Mouse (Mus musculus) limb, embryonic 13.5 days (tissue): ENCODE results near the gene Nvl. TPM values are rescaled to one million over a fixed set of nuclear protein-coding genes. Genes with fewer than 3 reads are reported as not detected.

Experiments
- ATAC-seq: fragments of 200-750 bp; cut with Nextera tagmentation; 2 replicates; pipeline ENCODE4 v1.8.0; 2017; ENCODE audit warnings: low read depth, moderate number of reproducible peaks, moderate TSS enrichment; ENCODE audit not compliant: low FRiP score
- H3K27ac ChIP-seq: fragments of 300-500 bp; sonication (generic); 2 replicates; pipeline ENCODE4 v1.5.1; 2015; ENCODE audit warnings: inconsistent platforms, mild to moderate bottlenecking, moderate library complexity
- H3K27me3 ChIP-seq: fragments of 300-500 bp; sonication (generic); 2 replicates; pipeline ENCODE4 v1.6.1; 2015; ENCODE audit warnings: mild to moderate bottlenecking, inconsistent platforms
- H3K36me3 ChIP-seq: fragments of 300-500 bp; sonication (generic); 2 replicates; pipeline ENCODE4 v1.6.1; 2015; ENCODE audit warnings: inconsistent platforms, mild to moderate bottlenecking, moderate library complexity
- H3K4me1 ChIP-seq: fragments of 300-500 bp; sonication (generic); 2 replicates; pipeline ENCODE4 v1.6.1; 2015; ENCODE audit warnings: inconsistent platforms
- H3K4me2 ChIP-seq: fragments of 300-500 bp; sonication (generic); replicated peaks from 2 replicates; pipeline ENCODE4 v1.6.1; 2015; ENCODE audit warnings: inconsistent platforms, mild to moderate bottlenecking, moderate library complexity
- H3K4me3 ChIP-seq: fragments of 300-500 bp; sonication (generic); 2 replicates; pipeline ENCODE4 v1.5.1; 2015; ENCODE audit warnings: moderate library complexity, mild to moderate bottlenecking, inconsistent platforms
- H3K9ac ChIP-seq: fragments of 300-500 bp; sonication (generic); 2 replicates; pipeline ENCODE4 v1.6.1; 2015; ENCODE audit warnings: mild to moderate bottlenecking, inconsistent platforms
- H3K9me3 ChIP-seq: fragments of 300-500 bp; sonication (generic); 2 replicates; pipeline ENCODE4 v1.6.1; 2016; ENCODE audit warnings: inconsistent platforms
- WGBS: fragments of 180-500 bp; shearing (Covaris S2); methylation state at CpG from one replicate; pipeline ENCODE4 v1.1.7; 2015; 5-methylcytosine and 5-hydroxymethylcytosine counted together
- polyA plus RNA-seq: library from polyadenylated mRNA; unstranded; fragments of >200 nt; fragmentation: Nextera tagmentation; extraction: Ambion mirVana; gene quantifications from 2 replicates; pipeline ENCODE4 v1.2.1, GENCODE M21; 2015

Gene Nvl
- polyA plus RNA-seq, 1 experiment from 2014 or later = 52.5 TPM

DNA sequence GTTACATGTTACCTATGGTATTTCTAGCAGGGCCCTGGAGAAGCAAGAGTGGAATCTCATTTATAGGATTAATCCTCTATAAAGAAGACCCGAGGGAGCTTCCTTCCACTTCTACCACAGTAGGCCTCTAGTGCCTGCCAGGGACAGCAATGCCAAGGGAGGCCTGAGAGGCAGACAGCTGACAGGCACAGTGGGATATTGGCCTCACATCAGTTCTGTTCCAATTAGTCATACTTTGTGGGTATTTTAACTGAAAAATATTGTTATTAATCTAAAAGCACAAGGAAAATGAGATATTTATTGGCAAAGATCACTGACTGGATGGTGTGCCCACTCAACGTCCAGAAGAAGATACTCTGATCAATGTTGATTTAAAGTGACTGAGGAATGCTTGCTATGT, 80.0 kb downstream of the Nvl start:
- no peak overlapping the region for H3K9ac ChIP-seq
- WGBS = 68% methylated on average over 2 of the region's 2 CpGs
- no peak for ATAC-seq
- H3K4me2 ChIP-seq = no peak overlapping the region
- no peak overlapping the region for H3K27ac ChIP-seq
- no peaks in the 10 kb centered on the region for H3K9me3 ChIP-seq
- H3K27me3 ChIP-seq = no peaks in the 10 kb centered on the region
- H3K4me1 ChIP-seq = no peaks in the 10 kb centered on the region
- H3K4me3 ChIP-seq = no peak overlapping the region
- no peaks in the 10 kb centered on the region for H3K36me3 ChIP-seq

DNA sequence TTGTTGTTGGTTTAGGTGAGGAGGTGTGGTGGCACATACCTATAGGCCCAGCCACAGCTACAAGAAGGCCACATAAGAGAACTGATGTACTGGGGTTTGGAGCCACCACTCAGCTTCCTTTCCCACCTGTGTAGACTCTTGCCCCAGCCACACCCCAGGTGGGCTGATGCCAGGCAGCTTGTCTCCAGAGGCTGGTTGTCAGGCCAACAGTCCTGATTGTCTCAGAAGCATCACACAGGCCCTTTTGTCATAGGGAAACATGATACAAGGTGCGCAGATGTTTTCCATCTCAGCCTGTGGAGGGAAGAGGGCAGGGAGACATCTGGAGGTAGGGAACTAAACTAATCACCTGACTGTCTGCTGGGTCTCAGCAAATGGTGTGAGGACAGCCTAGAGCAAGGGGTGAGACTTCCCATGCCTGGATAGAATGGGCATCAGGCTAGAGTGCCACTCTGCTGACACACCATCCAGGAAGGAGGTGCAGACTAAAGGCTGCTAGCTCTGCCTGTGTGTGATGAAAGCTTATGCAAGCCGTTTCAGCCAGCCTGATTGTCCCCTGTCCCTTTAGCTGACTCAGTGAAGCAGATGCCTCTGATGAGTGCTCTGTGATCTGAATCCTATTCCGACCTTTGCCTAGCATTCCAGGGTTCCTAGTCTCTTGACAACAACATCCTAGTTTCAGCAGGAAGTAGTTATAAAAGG, 82.1 kb downstream of the Nvl start:
- no peaks in the 10 kb centered on the region for H3K27me3 ChIP-seq

DNA sequence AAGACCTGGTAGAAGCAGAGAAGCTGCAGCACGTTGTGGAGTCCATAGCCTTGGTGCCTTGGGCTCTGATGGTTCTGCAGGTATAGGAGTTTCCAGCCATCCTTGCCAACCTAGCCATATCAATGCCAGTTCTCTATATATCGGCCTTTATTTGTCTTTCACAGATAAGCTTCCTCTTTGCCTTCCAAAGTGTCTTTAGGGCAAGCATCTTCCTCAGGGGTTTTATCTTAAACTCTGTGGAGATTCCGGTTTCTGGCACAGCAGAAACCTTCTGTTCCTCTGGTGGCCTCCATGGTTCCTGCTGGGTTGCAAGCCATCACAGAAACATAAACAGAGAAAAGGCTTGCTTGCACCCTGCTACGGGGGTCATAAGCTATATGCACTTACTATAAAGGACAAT, 91.1 kb downstream of the Nvl start:
- Histone ChIP-seq H3K4me3 (no peak overlapping the region), H3K27me3 (no peaks in the 10 kb centered on the region), H3K4me1 (no peaks in the 10 kb centered on the region), H3K27ac (no peak overlapping the region), H3K9me3 (no peaks in the 10 kb centered on the region), H3K9ac (no peak overlapping the region), H3K36me3 (no peaks in the 10 kb centered on the region), H3K4me2 (no peak overlapping the region)
- WGBS = 85% methylated on average over 4 of the region's 4 CpGs
- no peak for ATAC-seq

More for the DNA sequence above, 82.1 kb downstream of the Nvl start:
- Histone ChIP-seq H3K4me3 (no peak overlapping the region), H3K9me3 (no peaks in the 10 kb centered on the region), H3K27ac (no peak overlapping the region), H3K36me3 (no peaks in the 10 kb centered on the region), H3K9ac (no peak overlapping the region), H3K4me1 (no peaks in the 10 kb centered on the region), H3K4me2 (no peak overlapping the region)
- no peak for ATAC-seq
- WGBS = 60% methylated on average over 3 of the region's 3 CpGs

DNA sequence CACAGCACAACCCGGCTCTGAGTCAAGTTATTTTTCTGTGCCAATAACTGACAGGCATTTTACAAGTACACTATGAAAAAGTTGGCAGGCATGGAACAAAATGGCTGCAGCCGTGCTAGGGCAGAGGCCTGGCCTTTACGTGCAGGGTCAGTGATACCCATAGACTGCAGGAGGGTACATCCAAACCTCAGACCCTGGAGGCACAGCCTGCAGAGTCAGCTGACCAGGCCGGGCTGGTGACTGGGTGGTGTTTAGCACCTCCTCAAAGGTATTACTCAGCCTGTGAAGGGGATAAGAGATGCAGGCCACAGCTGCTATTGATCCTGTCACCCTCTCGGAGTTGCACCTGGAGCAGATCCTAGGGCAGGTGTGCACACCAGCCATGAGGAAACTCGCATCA, 93.1 kb downstream of the Nvl start, which contains the start of gene 9130409I23Rik:
TSS of gene 9130409I23Rik (plus strand) at position 301 of the 400 bp plus-strand sequence.
- no peak within 1 kb of the TSS for H3K27ac ChIP-seq
- H3K4me1 ChIP-seq = no peaks in the 10 kb centered on the region
- H3K4me2 ChIP-seq = no peak within 1 kb of the TSS
- no peaks in the 10 kb centered on the region for H3K27me3 ChIP-seq
- no peak for ATAC-seq
- H3K9ac ChIP-seq = no peak within 1 kb of the TSS
- 75% methylated on average over 6 of the region's 6 CpGs for WGBS
- no peak within 1 kb of the TSS for H3K4me3 ChIP-seq
- H3K36me3 ChIP-seq = no peaks in the 10 kb centered on the region
- H3K9me3 ChIP-seq = no peaks in the 10 kb centered on the region

DNA sequence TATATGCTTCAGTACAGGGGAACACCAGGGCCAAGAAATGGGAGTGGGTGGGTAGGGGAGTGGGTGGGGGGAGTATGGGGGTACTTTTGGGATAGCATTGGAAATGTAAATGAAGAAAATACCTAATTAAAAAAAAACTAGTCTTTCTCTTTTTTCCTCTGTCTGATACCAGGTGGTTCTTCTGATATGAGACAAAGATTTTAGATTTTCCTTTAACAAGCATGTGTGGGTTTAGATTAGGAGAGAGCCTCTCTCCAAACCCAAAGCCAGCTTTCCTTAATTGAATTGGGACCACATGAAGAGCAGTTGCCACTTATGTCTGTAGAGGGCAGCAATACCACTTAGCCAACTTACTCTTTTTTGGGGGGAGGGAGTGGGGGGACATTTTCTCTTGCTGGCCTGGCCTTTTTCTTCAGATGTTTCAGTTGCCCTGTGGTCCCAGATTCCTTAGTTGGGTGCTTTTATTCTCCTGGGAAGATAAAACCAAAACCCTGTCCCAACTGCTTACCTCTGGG, 94.6 kb downstream of the Nvl start:
- H3K4me2 ChIP-seq = no peak overlapping the region
- no peak overlapping the region for H3K4me3 ChIP-seq
- H3K4me1 ChIP-seq = no peaks in the 10 kb centered on the region
- no peak overlapping the region for H3K9ac ChIP-seq
- no peak for ATAC-seq
- no peaks in the 10 kb centered on the region for H3K9me3 ChIP-seq
- no peak overlapping the region for H3K27ac ChIP-seq
- no peaks in the 10 kb centered on the region for H3K36me3 ChIP-seq
- H3K27me3 ChIP-seq = no peaks in the 10 kb centered on the region

DNA sequence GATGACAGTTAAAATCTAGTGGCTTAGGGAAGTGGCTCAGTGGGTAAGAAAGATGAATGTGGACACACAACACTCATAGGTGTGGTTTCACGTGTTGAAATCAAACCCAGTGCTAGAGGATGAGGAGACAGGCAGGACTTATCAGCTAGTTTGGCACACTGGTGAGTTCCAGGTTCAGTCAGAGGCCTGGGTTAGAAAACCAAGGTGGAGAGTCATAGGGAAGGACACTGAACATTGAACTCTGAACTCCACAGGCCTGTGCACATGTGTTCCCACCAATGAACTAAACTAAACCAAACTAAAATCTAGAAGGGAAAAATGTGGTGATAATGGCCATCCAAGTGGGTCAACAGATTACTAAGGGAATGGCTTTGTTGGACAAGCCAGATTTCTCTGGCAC, 96.5 kb downstream of the Nvl start:
- ATAC-seq = no peak
- no peak overlapping the region for H3K27ac ChIP-seq
- 56% methylated on average over 1 of the region's 1 CpGs for WGBS

DNA sequence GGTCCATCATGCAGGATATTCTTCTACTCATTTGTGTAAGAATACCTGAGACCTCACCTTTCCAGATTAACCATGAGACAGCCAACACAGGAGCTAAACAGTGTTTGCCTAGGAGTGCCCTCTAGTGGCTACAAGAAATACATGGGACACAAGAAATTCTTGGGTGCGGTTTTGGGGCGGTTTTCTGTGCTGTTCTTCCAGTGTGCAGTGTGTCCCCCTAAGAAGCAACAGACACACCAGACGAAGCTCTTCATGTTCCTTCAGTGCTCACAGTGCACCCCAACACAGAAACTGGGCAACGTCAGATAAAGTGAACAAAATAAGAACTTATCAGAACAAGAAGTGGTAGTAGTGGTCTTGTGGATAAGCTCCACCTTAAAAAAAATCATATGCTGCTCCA, 104.4 kb downstream of the Nvl start:
- ATAC-seq = no peak
- Histone ChIP-seq H3K36me3 (no peaks in the 10 kb centered on the region), H3K27me3 (peaks cover 7% of the 10 kb centered on the region; the same call in 1 of the 2 replicates), H3K27ac (no peak overlapping the region), H3K9ac (no peak overlapping the region), H3K9me3 (no peaks in the 10 kb centered on the region), H3K4me1 (no peaks in the 10 kb centered on the region), H3K4me3 (no peak overlapping the region), H3K4me2 (peak overlapping the region; percentile 42)
- WGBS = 13% methylated on average over 4 of the region's 4 CpGs

More for the DNA sequence above, 96.5 kb downstream of the Nvl start:
- no peaks in the 10 kb centered on the region for H3K4me1 ChIP-seq
- H3K27me3 ChIP-seq = no peaks in the 10 kb centered on the region
- H3K4me2 ChIP-seq = no peak overlapping the region
- H3K4me3 ChIP-seq = no peak overlapping the region
- H3K36me3 ChIP-seq = no peaks in the 10 kb centered on the region
- H3K9me3 ChIP-seq = no peaks in the 10 kb centered on the region
- no peak overlapping the region for H3K9ac ChIP-seq

DNA sequence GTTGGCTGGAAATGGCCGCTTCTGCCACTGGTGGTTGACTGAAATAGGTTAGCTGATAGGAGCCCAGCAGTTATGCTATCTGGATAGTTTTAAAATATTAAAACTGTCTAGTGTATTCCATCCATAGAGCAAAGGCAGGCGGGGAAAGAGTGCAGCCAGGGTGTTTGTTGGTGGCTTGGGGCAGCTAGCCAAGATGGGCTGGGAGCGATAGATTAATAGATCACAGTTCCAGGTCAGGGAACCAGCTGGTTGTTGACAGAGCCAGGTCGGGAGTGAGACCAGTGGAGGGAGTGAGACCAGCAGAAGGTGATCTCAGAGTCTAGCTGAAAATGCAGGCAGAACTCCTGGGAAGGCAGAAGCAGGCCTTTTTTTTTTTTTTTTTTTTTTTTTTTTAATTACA, 106.4 kb downstream of the Nvl start:
- 70% methylated on average over 4 of the region's 4 CpGs for WGBS
- H3K36me3 ChIP-seq = no peaks in the 10 kb centered on the region
- peaks cover 7% of the 10 kb centered on the region; the same call in 1 of the 2 replicates for H3K27me3 ChIP-seq
- no peaks in the 10 kb centered on the region for H3K9me3 ChIP-seq
- H3K9ac ChIP-seq = no peak overlapping the region
- H3K4me3 ChIP-seq = no peak overlapping the region
- H3K4me1 ChIP-seq = no peaks in the 10 kb centered on the region
- no peak overlapping the region for H3K27ac ChIP-seq
- no peak overlapping the region for H3K4me2 ChIP-seq
- ATAC-seq = no peak

Other genes with a start within 250 kb of the Nvl start
- 112 and 113 TPM in 2 replicates for gene Pycr2, start 239.9 kb downstream of the Nvl start, polyA plus RNA-seq
- 1.8 and 2.2 TPM in 2 replicates for gene Lefty1, start 209.2 kb downstream of the Nvl start, polyA plus RNA-seq
- 16.2 and 17.7 TPM in 2 replicates for gene Tmem63a, start 201.9 kb downstream of the Nvl start, polyA plus RNA-seq
- gene Ephx1, start 123.3 kb downstream of the Nvl start, polyA plus RNA-seq = 4.2 and 4.3 TPM in 2 replicates
- gene 9130409I23Rik, start 93.0 kb downstream of the Nvl start, polyA plus RNA-seq = not detected in 2 replicates
- gene Cnih4, start 489 bp upstream of the Nvl start, polyA plus RNA-seq = 94.1 and 96.1 TPM in 2 replicates
- 40.5 and 44.4 TPM in 2 replicates for gene Wdr26, start 67.8 kb upstream of the Nvl start, polyA plus RNA-seq
- 0.71 and 0.87 TPM in 2 replicates for gene Cnih3, start 208.4 kb upstream of the Nvl start, polyA plus RNA-seq